Mouse (Mus musculus) megakaryocyte progenitor cell, adult 5-6 weeks (primary cell): ENCODE results near the gene AA986860. TPM values are rescaled to one million over a fixed set of nuclear protein-coding genes. Genes with fewer than 3 reads are reported as not detected.

Source experiments
- ATAC-seq: replicated peaks from 2 replicates; pipeline ENCODE4 v1.8.0; 2016; ENCODE audit warnings: mild to moderate bottlenecking, moderate TSS enrichment, inconsistent platforms; ENCODE audit not compliant: poor library complexity
- total RNA-seq, 2 experiments: library from RNA; stranded (forward) in 1 of 2; stranded (reverse) in 1 of 2; fragments of 157-497, 149-512 nt in 1 of 2; fragments of 200-1000 nt in 1 of 2; gene quantifications; 2 replicates each; pipeline versions ENCODE4 v1.2.3 to v1.2.4; 2015 to 2017

Gene AA986860
- 0.10 TPM in 1 of 2 replicates, not detected in the other for total RNA-seq (2015)
- 0.10 TPM in 1 of 2 replicates, not detected in the other for total RNA-seq (2017)

DNA sequence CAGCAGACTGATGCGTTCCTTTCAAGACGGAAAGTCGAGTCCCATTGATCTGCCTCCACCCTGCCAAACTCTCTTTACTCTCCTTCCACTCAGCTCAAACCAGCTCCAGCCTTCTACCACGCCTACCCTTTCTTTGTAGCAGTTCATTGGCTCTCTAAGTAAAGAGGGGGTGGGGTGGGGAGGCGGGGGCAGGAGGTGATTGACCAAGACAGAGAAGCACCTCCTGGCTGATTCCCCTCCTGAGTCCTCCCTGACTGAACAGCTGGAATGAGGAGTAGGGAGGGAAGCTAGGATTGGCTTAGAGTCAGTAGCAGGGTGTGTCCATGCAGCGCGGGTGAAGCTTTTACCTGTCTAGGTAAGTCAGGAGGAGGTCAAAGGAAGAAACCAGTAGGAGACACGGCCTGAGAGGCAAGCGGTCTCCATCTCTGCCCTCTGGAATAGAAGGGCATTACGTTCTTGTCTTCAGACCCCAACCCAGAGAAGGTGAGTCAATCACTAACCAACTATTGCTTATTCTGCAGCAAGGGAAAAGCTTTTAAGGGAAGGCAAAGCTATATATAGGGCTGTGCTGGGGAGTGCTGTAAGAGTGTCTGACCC is at the start of gene AA986860:
TSS of gene AA986860 (plus strand) at position 236 of the 597 bp plus-strand sequence.
- ATAC-seq = peak; percentile 55

DNA sequence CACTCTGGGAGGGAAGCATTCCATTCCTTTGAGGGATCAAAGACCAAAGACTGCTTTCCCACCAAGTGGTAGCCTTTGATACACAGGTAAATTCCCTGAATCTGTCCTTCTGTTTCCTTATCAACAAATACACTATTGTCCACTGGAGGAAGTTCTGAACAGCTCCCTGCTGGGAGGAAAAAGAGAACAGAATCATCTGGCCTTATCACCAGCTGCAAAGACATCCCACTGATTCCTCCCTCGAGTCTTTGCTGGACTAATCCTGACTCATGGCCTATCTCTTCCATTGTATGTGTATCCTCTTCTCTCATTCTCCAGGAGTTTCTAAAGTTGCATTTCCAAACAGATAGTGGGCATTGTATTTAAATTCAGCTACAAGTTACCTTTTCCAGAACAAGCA is 47.9 kb upstream of the AA986860 start:
- ATAC-seq = no peak

DNA sequence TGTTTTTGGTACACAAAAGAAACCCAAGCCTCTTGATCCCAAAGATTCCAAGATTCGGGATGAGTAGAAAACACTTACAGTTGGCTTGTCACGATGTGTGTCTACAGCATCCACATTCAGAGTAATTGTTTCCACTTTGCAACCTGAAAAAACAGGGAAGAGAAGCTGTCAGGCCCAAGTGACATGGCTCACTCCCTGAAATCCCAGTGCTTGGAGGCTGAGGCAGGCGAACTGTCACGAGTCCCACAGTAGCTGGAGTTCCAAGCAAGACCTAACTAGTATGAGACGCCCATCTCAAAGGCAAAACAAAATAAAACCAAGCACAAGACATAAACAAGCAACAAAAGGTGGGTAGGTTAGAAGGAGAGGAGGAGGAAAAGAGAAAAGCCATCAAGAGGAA is 33.2 kb upstream of the AA986860 start:
- no peak for ATAC-seq

DNA sequence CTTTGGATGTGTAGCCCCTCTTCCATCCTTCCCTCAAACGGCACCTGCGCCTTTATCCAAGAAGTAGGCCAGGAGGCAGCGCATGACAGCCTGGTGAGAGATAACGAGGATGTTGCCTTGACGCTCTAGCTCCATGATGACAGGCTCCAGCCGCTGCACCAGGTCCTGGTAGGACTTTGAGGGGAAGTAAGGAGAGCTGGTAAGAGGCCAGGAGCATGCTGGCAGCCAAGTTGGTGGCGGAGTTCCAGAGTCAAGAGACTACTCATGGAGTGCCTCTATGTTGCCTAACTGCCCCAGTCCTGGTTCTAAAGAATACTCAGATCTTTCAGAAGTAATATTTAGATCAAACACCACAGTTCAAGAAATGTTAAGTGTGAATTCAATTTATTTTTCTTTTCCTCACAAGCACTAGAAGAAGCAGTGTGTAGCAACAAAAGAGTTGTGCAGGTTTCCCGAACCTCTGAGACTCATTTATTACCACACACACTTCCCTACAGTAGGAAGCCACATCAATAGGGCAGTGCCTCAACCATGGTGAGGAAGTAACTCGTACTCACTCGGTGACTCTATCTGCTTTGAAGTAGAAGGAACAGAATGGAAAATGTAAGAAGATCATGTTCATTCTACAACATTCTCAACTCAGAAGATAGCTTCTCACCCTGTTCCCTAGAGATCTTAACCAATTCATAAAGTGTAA is 31.7 kb upstream of the AA986860 start:
- peak; percentile 61 for ATAC-seq

DNA sequence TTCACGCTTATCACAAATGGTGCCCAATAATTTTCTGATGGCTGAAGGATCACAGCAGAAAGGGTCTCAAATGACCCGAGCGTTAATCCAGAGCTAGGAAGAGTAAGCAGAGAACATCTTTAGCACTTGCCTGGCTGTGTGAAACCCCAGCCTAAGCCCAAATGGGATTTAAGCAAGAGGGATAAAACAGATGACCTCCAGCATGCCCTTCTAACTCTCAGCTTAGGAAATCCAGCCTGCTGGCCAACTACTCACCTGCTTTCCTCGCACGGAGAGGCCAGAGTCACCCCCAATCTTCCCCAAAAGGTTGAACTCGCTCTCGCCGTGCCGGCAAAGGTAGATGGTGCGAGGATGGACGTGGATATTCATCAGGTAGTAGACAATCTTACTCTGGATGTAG is 29.8 kb upstream of the AA986860 start:
- ATAC-seq = no peak

DNA sequence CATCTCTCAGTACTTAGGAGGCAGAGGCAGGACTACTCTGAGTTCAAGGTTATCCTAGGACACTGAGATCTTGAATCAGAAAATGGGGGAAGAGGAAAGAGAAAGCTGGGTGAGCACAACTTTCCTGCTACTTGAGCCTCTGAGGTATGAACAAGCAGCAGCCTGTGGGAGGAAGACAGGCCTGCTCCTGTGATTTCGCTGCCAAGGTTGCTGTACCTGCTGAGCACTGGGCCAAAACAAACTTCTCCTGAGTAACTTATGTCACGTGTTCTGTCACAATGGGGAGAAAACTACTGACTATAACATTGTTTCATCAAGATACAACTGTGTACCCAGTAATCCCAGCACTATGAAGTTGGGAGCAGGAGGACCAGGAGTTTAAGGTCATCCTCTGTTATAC is 28.2 kb upstream of the AA986860 start:
- no peak for ATAC-seq

DNA sequence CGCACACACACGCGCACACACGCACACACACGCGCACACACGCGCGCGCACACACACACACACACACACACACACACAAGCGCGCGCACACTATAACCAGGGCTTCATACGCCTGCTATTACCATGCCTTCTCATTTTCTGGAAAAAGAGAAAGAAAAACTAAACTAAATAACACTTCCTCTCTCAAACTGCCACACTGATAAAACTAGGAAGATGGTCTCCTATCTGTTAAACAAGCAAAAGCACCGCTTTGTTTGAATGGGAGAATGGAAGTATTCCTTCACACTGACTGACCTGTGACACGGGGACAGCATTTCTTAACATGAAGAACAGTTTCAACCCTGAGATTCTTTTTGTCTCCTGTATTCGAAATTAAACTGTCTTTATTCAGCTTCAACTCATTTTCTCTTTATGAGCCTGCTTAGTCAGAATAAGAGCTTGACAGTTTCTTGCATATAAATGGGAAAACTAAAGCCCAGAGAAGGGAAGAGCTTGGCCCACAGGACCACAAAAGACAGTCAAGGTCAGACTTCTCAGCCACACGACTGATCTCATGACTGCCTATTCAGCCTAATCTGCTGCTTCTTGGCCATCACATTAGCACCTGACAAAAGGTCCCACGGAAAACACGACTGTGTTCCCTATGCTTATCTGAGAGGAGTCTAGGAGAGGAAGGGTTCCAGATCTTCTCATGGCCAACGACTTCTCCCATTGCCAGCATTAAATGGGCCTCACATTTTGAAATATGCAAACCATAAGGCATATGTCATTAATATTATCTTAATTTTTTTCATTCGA is 21.3 kb upstream of the AA986860 start:
- peak; percentile 21; the same call in 1 of the 2 replicates for ATAC-seq

DNA sequence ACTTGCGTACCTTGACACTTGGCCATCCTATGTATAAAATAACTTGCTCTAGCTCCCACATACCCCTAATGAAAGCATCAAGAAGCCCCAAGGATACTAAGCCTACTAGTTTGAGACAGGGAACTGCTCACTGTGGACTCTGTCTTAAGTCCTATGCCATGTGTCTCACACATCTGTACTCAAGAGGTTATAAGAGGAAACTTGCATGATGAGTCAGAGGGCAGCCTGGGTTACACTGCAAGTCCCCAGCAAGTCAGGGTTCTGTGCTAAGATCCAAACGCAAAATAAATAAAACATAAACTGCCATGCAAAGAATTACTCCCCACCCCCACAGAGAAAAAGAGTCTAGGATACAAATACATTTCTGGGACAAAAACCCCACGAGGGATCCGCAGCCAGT is 17.7 kb upstream of the AA986860 start:
- no peak for ATAC-seq

- ATAC-seq = peak; percentile 63
Measured at GRCm38 (mm10) chr1:130715561-130716217, 16.1 kb upstream of the AA986860 start, which contains the start of gene Gm29427. Gene Gm29427 (minus strand): TSS chr1:130715799.

GRCm38 (mm10) chr1:130716218-130716512 is 15.6 kb upstream of the AA986860 start:
- ATAC-seq = no peak

- peak; percentile 3; the same call in 1 of the 2 replicates for ATAC-seq
Measured at GRCm38 (mm10) chr1:130716513-130717290, 15.1 kb upstream of the AA986860 start.

DNA sequence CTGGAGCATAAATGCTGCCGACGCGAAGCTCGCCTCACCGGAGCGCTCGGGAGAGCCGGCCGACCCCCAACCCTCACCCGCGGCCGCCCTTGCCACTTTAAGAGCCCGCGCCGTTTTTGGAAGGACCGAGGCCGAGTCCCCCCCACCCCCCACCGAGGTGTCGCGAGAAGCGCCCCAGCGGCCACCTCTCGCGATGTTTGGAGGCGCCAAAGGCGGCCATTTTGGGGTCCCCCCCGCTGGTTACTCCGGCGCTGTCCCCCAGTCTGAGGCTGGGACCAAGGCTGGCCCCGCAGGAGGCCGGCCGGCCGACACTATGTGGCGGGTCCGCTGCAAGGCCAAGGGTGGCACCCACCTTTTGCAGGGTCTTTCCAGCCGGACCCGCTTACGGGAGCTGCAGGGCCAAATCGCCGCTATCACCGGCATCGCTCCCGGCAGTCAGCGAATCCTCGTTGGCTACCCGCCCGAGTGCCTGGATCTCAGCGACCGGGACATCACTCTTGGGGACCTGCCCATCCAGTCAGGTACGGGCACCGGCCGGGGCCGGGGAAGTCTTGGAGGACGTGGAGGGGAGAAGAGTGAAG is 14.4 kb upstream of the AA986860 start, which contains the start of gene Yod1:
TSS of gene Yod1 (plus strand) at position 37 of the 581 bp plus-strand sequence.
- ATAC-seq = peak; percentile 71

GRCm38 (mm10) chr1:130724206-130724605 is 7.6 kb upstream of the AA986860 start:
- ATAC-seq = no peak

DNA sequence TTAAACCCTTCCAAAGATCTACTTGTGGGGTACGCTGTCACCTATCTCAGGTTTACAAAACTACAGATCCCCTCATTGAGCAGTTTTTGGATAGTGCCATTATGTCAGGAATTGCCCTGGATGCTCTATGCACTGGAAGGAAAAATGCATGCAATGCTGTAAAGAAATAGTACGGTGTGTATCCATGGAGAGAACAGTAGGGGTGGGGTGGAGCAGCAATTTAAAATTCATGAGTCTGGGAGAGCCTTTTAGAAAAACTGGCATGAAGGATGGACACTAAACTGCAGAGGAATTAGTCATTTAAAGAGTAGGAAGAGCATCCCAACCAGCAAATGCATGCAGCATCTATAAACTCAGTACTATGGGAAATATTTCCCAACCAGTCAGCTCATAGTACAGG is 5.4 kb upstream of the AA986860 start:
- no peak for ATAC-seq

DNA sequence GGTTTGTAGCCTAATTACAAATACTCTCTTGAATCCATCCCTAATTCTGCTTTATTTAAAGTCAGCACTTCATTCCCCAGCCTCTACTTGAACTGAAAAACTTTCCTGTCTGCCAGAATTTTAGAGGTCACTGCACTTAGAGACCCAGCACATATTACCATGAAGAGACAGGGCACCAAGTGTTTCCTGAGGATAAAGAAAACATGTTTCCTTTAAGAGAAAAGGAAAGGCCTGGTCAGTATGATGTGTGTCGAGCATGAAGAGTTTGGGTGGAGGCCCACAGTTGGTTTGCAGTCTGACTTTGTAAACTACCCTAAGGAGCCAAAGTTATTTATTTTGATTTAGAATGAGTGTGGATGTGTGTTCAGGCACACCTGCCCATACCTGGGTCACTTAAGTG is 3.7 kb upstream of the AA986860 start:
- ATAC-seq = no peak

DNA sequence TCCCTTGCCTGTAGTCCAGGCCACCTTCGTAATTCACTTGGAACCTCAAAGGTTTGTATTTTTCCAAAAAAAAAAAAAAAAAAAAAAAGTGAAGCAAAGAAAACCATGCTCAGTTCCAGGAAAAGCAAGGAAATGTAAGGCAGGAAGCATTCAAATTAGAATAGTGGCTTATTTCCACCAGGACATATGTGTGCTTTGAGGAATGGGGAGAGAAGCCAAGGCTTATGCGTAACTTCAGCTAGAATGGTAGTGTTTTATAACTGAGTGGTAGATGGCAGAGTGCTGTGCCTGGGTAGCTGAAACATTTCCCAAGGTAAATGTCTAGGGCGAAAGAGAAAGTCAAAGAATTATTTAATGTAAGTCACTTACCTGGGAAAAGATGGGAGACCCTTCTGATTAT is 3.1 kb upstream of the AA986860 start:
- ATAC-seq = no peak

- no peak for ATAC-seq
Measured at GRCm38 (mm10) chr1:130729153-130729552, 2.6 kb upstream of the AA986860 start, which contains the start of gene Pfkfb2. Gene Pfkfb2 (minus strand): TSS chr1:130729253.

GRCm38 (mm10) chr1:130732706-130733658 is 1.2 kb downstream of the AA986860 start:
- peak; percentile 48 for ATAC-seq

DNA sequence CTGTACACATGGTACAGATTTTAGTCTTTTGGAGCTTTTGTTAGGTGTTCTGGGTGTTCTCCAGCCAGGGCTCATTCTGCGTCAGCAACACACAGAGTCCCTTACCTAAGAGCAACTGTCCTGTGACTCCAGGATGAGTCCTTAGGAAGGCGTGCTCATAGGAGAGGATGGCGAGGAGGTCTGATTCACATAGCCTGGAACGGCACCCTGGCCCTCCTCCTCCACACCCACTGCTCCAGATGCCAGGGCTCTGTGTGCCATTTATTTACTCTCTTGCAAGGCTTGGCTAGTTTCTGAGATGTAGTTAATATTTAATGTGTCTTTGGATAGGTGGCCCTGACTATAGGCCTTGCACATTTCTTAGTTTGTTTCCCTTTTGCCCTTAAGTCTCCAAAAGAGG is 1.9 kb downstream of the AA986860 start:
- no peak for ATAC-seq
